Mouse (Mus musculus): ENCODE data around the gene Dennd2a.

Gene Dennd2a

GRCm38 (mm10) chr6:39557723-39558261, at the start of gene Dennd2a:
Dennd2a (minus strand) TSS chr6:39557867.
- DNase-seq (ENCODE audit: low spot score in 2 of 2) = no peak

GRCm38 (mm10) chr6:39607365-39607764, 49.7 kb upstream of the Dennd2a start:
- DNase-seq (ENCODE audit: low spot score in 2 of 2) = no peak

- peak in 1 of 2 experiments; percentile 36 for DNase-seq (ENCODE audit: low spot score in 2 of 2)
Observed at GRCm38 (mm10) chr6:39606862-39607261, 49.2 kb upstream of the Dennd2a start.

GRCm38 (mm10) chr6:39606056-39606455, 48.4 kb upstream of the Dennd2a start:
- DNase-seq (ENCODE audit: low spot score in 2 of 2) = no peak

- no peak for DNase-seq (ENCODE audit: low spot score in 2 of 2)
Observed at GRCm38 (mm10) chr6:39604565-39604964, 46.9 kb upstream of the Dennd2a start.

- DNase-seq (ENCODE audit: low spot score in 2 of 2) = no peak
Observed at GRCm38 (mm10) chr6:39601828-39602227, 44.2 kb upstream of the Dennd2a start.

GRCm38 (mm10) chr6:39600851-39601250, 43.2 kb upstream of the Dennd2a start:
- DNase-seq (ENCODE audit: low spot score in 2 of 2) = no peak

GRCm38 (mm10) chr6:39592401-39593214, 34.9 kb upstream of the Dennd2a start, which contains the start of gene Ndufb2:
Ndufb2 (plus strand) TSS chr6:39592574.
- DNase-seq (ENCODE audit: low spot score in 2 of 2) = peak; percentile 89 to 91

- no peak for DNase-seq (ENCODE audit: low spot score in 2 of 2)
Observed at GRCm38 (mm10) chr6:39591481-39591880, 33.8 kb upstream of the Dennd2a start.

- no peak for DNase-seq (ENCODE audit: low spot score in 2 of 2)
Observed at GRCm38 (mm10) chr6:39585517-39585916, 27.9 kb upstream of the Dennd2a start, which contains the start of gene Gm42420. Gm42420 (plus strand) TSS chr6:39585753.

- DNase-seq (ENCODE audit: low spot score in 2 of 2) = no peak
Observed at GRCm38 (mm10) chr6:39581087-39581784, 23.6 kb upstream of the Dennd2a start.

GRCm38 (mm10) chr6:39580558-39580957, 22.9 kb upstream of the Dennd2a start:
- DNase-seq (ENCODE audit: low spot score in 2 of 2) = no peak

- no peak for DNase-seq (ENCODE audit: low spot score in 2 of 2)
Observed at GRCm38 (mm10) chr6:39579552-39579951, 21.9 kb upstream of the Dennd2a start.

- no peak for DNase-seq (ENCODE audit: low spot score in 2 of 2)
Observed at GRCm38 (mm10) chr6:39574951-39575350, 17.3 kb upstream of the Dennd2a start.

GRCm38 (mm10) chr6:39574555-39574869, 16.8 kb upstream of the Dennd2a start:
- DNase-seq (ENCODE audit: low spot score in 2 of 2) = no peak

- DNase-seq (ENCODE audit: low spot score in 2 of 2) = peak; percentile 60 to 69
Observed at GRCm38 (mm10) chr6:39573791-39574554, 16.3 kb upstream of the Dennd2a start, which contains the start of gene Adck2. Adck2 (plus strand) TSS chr6:39573873.

- no peak for DNase-seq (ENCODE audit: low spot score in 2 of 2)
Observed at GRCm38 (mm10) chr6:39570426-39570825, 12.8 kb upstream of the Dennd2a start.

GRCm38 (mm10) chr6:39567528-39567927, 9.9 kb upstream of the Dennd2a start:
- DNase-seq (ENCODE audit: low spot score in 2 of 2) = peak in 1 of 2 experiments; percentile 6

- peak; percentile 62 to 69 for DNase-seq (ENCODE audit: low spot score in 2 of 2)
Observed at GRCm38 (mm10) chr6:39562166-39563015, 4.7 kb upstream of the Dennd2a start.

- DNase-seq (ENCODE audit: low spot score in 2 of 2) = no peak
Observed at GRCm38 (mm10) chr6:39559276-39559939, 1.7 kb upstream of the Dennd2a start.
